Mouse (Mus musculus) lung, postnatal 0 days (tissue): ENCODE results near the gene Pde4d. TPM values are rescaled to one million over a fixed set of nuclear protein-coding genes. Genes with fewer than 3 reads are reported as not detected.

ENCODE experiments used
- ATAC-seq: fragments of 200-750 bp; cut with Nextera tagmentation; 2 replicates; pipeline ENCODE4 v1.8.0; 2017; ENCODE audit warnings: moderate library complexity
- DNase-seq: peaks from one replicate; pipeline ENCODE4 v3.0.0-alpha.2; 2016; ENCODE audit warnings: low spot score
- H3K27ac ChIP-seq: fragments of 300-500 bp; sonication (generic); 2 replicates; pipeline ENCODE4 v1.5.1; 2014; ENCODE audit warnings: antibody characterized with exemption, mild to moderate bottlenecking, low read length, mixed read lengths
- H3K27me3 ChIP-seq: fragments of 300-500 bp; sonication (generic); replicated peaks from 2 replicates; pipeline ENCODE4 v1.6.1; 2014; ENCODE audit warnings: low read length, mixed read lengths; ENCODE audit not compliant: insufficient read depth
- H3K36me3 ChIP-seq: fragments of 300-500 bp; sonication (generic); 2 replicates; pipeline ENCODE4 v1.6.1; 2014; ENCODE audit warnings: low read length, mixed read lengths; ENCODE audit not compliant: insufficient read depth
- H3K4me1 ChIP-seq: fragments of 300-500 bp; sonication (generic); 2 replicates; pipeline ENCODE4 v1.6.1; 2014; ENCODE audit warnings: antibody characterized with exemption, low read depth, low read length, mixed read lengths; ENCODE audit not compliant: insufficient read depth
- H3K4me2 ChIP-seq: fragments of 300-500 bp; sonication (generic); replicated peaks from 2 replicates; pipeline ENCODE4 v1.6.1; 2014; ENCODE audit warnings: low read depth, mild to moderate bottlenecking, low read length, moderate library complexity, mixed read lengths
- H3K4me3 ChIP-seq: fragments of 300-500 bp; sonication (generic); 2 replicates; pipeline ENCODE4 v1.5.1; 2014; ENCODE audit warnings: low read depth, low read length
- H3K9ac ChIP-seq: fragments of 300-500 bp; sonication (generic); replicated peaks from 2 replicates; pipeline ENCODE4 v1.6.1; 2014; ENCODE audit warnings: low read depth, mild to moderate bottlenecking
- H3K9me3 ChIP-seq: fragments of 300-500 bp; sonication (generic); 2 replicates; pipeline ENCODE4 v1.6.1; 2016; ENCODE audit warnings: low read length, mixed read lengths
- CTCF ChIP-seq: IDR thresholded peaks from 2 replicates; pipeline ENCODE4 v1.5.1; 2016; ENCODE audit warnings: antibody characterized with exemption, mild to moderate bottlenecking
- EP300 ChIP-seq: IDR thresholded peaks from 2 replicates; pipeline ENCODE4 v1.6.1; 2016; ENCODE audit warnings: antibody characterized with exemption, mild to moderate bottlenecking, control low read depth
- WGBS: fragments of 180-500 bp; shearing (Covaris S2); extraction: QIAGEN DNeasy Blood & Tissue Kit; methylation state at CpG from one replicate; pipeline ENCODE4 v1.1.7; 2014; 5-methylcytosine and 5-hydroxymethylcytosine counted together
- polyA plus RNA-seq: library from polyadenylated mRNA; unstranded; fragments of >200 nt; fragmentation: Nextera tagmentation; extraction: Ambion mirVana; gene quantifications from 2 replicates; pipeline ENCODE4 v1.2.1, GENCODE M21; 2015

Gene Pde4d
- polyA plus RNA-seq, 1 experiment from 2014 or later = 19.7 TPM

- TF ChIP-seq CTCF (no peak), EP300 (no peak)
- Histone ChIP-seq H3K4me1 (0 out of 2 replicates have a peak, but pooled peaks cover 4% of the 10 kb centered on the region), H3K9me3 (no peaks in the 10 kb centered on the region), H3K9ac (no peak overlapping the region), H3K4me2 (no peak overlapping the region), H3K4me3 (no peak overlapping the region), H3K27me3 (no peaks in the 10 kb centered on the region), H3K27ac (no peak overlapping the region), H3K36me3 (no peaks in the 10 kb centered on the region)
- ATAC-seq (no peak), DNase-seq (no peak)
- WGBS = 93% methylated on average over 3 of the region's 3 CpGs
These were observed 1385.2 kb downstream of the Pde4d start for GRCm38 (mm10) chr13:109834935-109835334.

GRCm38 (mm10) chr13:109837453-109837852, 1387.7 kb downstream of the Pde4d start:
- no peak for TF ChIP-seq CTCF
- TF ChIP-seq EP300 = no peak
- ATAC-seq (no peak), DNase-seq (peak; percentile 40)
- H3K9ac ChIP-seq = no peak overlapping the region
- no peaks in the 10 kb centered on the region for H3K9me3 ChIP-seq
- no peak overlapping the region for H3K4me2 ChIP-seq
- no peaks in the 10 kb centered on the region for H3K36me3 ChIP-seq
- H3K4me1 ChIP-seq = 0 out of 2 replicates have a peak, but pooled peaks cover 4% of the 10 kb centered on the region
- H3K27ac ChIP-seq = no peak overlapping the region
- H3K4me3 ChIP-seq = no peak overlapping the region
- H3K27me3 ChIP-seq = no peaks in the 10 kb centered on the region
- WGBS = 54% methylated on average over 11 of the region's 11 CpGs

- H3K36me3 ChIP-seq = no peaks in the 10 kb centered on the region
- H3K9ac ChIP-seq = no peak overlapping the region
- no peak for TF ChIP-seq CTCF
- no peak for TF ChIP-seq EP300
- no peak overlapping the region for H3K4me2 ChIP-seq
- ATAC-seq (no peak), DNase-seq (no peak)
- no peaks in the 10 kb centered on the region for H3K9me3 ChIP-seq
- no peak overlapping the region for H3K4me3 ChIP-seq
- H3K27ac ChIP-seq = no peak overlapping the region
- 85% methylated on average over 7 of the region's 7 CpGs for WGBS
- H3K27me3 ChIP-seq = no peaks in the 10 kb centered on the region
- 0 out of 2 replicates have a peak, but pooled peaks cover 4% of the 10 kb centered on the region for H3K4me1 ChIP-seq
These were observed 1388.2 kb downstream of the Pde4d start for GRCm38 (mm10) chr13:109837921-109838320.

- ATAC-seq = no peak
- Histone ChIP-seq H3K9me3 (no peaks in the 10 kb centered on the region), H3K36me3 (no peaks in the 10 kb centered on the region), H3K4me3 (no peak overlapping the region), H3K27me3 (no peaks in the 10 kb centered on the region), H3K4me1 (0 out of 2 replicates have a peak, but pooled peaks cover 4% of the 10 kb centered on the region), H3K9ac (no peak overlapping the region), H3K4me2 (no peak overlapping the region), H3K27ac (no peak overlapping the region)
- no peak for DNase-seq
- TF ChIP-seq CTCF = no peak
- TF ChIP-seq EP300 = no peak
- 22% methylated on average over 2 of the region's 2 CpGs for WGBS
These were observed 1390.5 kb downstream of the Pde4d start for GRCm38 (mm10) chr13:109840251-109840650.

GRCm38 (mm10) chr13:109841140-109841822, 1391.5 kb downstream of the Pde4d start:
- TF ChIP-seq EP300 = no peak
- TF ChIP-seq CTCF = no peak
- 71% methylated on average over 2 of the region's 2 CpGs for WGBS

GRCm38 (mm10) chr13:109842982-109843381, 1393.2 kb downstream of the Pde4d start:
- no peaks in the 10 kb centered on the region for H3K27me3 ChIP-seq
- 93% methylated on average over 2 of the region's 2 CpGs for WGBS
- H3K9me3 ChIP-seq = no peaks in the 10 kb centered on the region
- DNase-seq = no peak
- H3K36me3 ChIP-seq = no peaks in the 10 kb centered on the region
- no peak overlapping the region for H3K9ac ChIP-seq
- no peaks in the 10 kb centered on the region for H3K4me1 ChIP-seq
- no peak overlapping the region for H3K4me3 ChIP-seq
- no peak for ATAC-seq
- H3K4me2 ChIP-seq = no peak overlapping the region
- H3K27ac ChIP-seq = no peak overlapping the region
- no peak for TF ChIP-seq CTCF
- no peak for TF ChIP-seq EP300

More at GRCm38 (mm10) chr13:109841140-109841822, 1391.5 kb downstream of the Pde4d start:
- no peaks in the 10 kb centered on the region for H3K27me3 ChIP-seq
- 0 out of 2 replicates have a peak, but pooled peaks cover 4% of the 10 kb centered on the region for H3K4me1 ChIP-seq
- no peaks in the 10 kb centered on the region for H3K36me3 ChIP-seq
- H3K4me3 ChIP-seq = no peak overlapping the region
- H3K4me2 ChIP-seq = no peak overlapping the region
- DNase-seq (no peak), ATAC-seq (no peak)
- no peak overlapping the region for H3K27ac ChIP-seq
- H3K9me3 ChIP-seq = no peaks in the 10 kb centered on the region
- no peak overlapping the region for H3K9ac ChIP-seq
